In genomic region chr11:109363191-109364133, GRCm38 (mm10) we compare ENCODE assay signal across 9 mouse cellular contexts. TPM values are rescaled to one million over a fixed set of nuclear protein-coding genes. Genes with fewer than 3 reads are reported as not detected.
DNase-seq lines count a peak whose midpoint lies in the region; ATAC-seq lines count a peak whose summit lies in the region.
"Had no signal": no experiment of that assay in that cellular context is flagged by ENCODE, and none has a peak within 500 bp of the region (broad histone marks: within the 10 kb centered on the region; RNA-seq: fewer than 3 reads in every experiment).

No protein-coding gene starts in this region.

- no peaks in the 10 kb centered on the region for H3K9me3 ChIP-seq in intestine, embryonic 15.5 days
- H3K9me3 ChIP-seq in neural tube, embryonic 13.5 days = no peaks in the 10 kb centered on the region

- WGBS in intestine, embryonic 15.5 days = 2% methylated on average over 52 of the region's 53 CpGs
- WGBS in neural tube, embryonic 13.5 days = 4% methylated on average over 44 of the region's 53 CpGs

- DNase-seq in cerebellum, adult 9-10 months = peak; percentile 69
- no peak for DNase-seq in cerebellum, postnatal 4 days (ENCODE audit: low spot score in 2 of 2)
- DNase-seq in gastrocnemius, postnatal 4 days (ENCODE audit: low spot score in 2 of 2) = peak; percentile 52 to 54
- peak; percentile 59 to 68 for DNase-seq in lung, adult 18-20 months
- no peak for DNase-seq in retina, embryonic 14.5 days (ENCODE audit: low spot score)

- H3K36me3 ChIP-seq in intestine, embryonic 15.5 days = no peaks in the 10 kb centered on the region
- peaks cover 19% of the 10 kb centered on the region for H3K36me3 ChIP-seq in neural tube, embryonic 13.5 days

- H3K4me2 ChIP-seq in intestine, embryonic 15.5 days (replicated peaks) = peak overlapping the region; percentile 60
- H3K4me2 ChIP-seq in neural tube, embryonic 13.5 days = peak overlapping the region; percentile 79

- peak; percentile 28 for ATAC-seq in common myeloid progenitor, adult 5-6 weeks (replicated peaks; ENCODE audit: low read depth, poor library complexity, severe bottlenecking)
- ATAC-seq in intestine, embryonic 15.5 days = peak; percentile 62
- peak; percentile 57 for ATAC-seq in neural tube, embryonic 13.5 days (ENCODE audit: low read depth)

- no peaks in the 10 kb centered on the region for H3K27me3 ChIP-seq in intestine, embryonic 15.5 days (replicated peaks)
- H3K27me3 ChIP-seq in neural tube, embryonic 13.5 days = peaks cover 16% of the 10 kb centered on the region

- peak overlapping the region; percentile 85 for H3K4me3 ChIP-seq in intestine, embryonic 15.5 days (replicated peaks)
- H3K4me3 ChIP-seq in neural tube, embryonic 13.5 days = peak overlapping the region; percentile 78

- peaks cover 38% of the 10 kb centered on the region for H3K4me1 ChIP-seq in intestine, embryonic 15.5 days (replicated peaks)
- peaks cover 80% of the 10 kb centered on the region for H3K4me1 ChIP-seq in neural tube, embryonic 13.5 days (replicated peaks)

- H3K27ac ChIP-seq in intestine, embryonic 15.5 days = peak overlapping the region; percentile 98
- H3K27ac ChIP-seq in neural tube, embryonic 13.5 days (replicated peaks) = peak overlapping the region; percentile 95

- peak overlapping the region; percentile 92 for H3K9ac ChIP-seq in intestine, embryonic 15.5 days
- H3K9ac ChIP-seq in neural tube, embryonic 13.5 days = peak overlapping the region; percentile 87

RNA-seq across cellular contexts. Expression of gene Gna13, which starts 0.8 kb away (rescaled TPM):
- 43.8 and 49.6 TPM in 2 replicates for total RNA-seq in common myeloid progenitor, adult 5-6 weeks (2017)
- total RNA-seq in gastrocnemius, postnatal 4 days (2021) = 10 to 100 TPM; 47.3 to 54.5 TPM
- polyA plus RNA-seq in intestine, embryonic 15.5 days (2015; fragmentation: Nextera tagmentation; extraction: Ambion mirVana) = 32.2 and 32.7 TPM in 2 replicates
- 16.6 and 16.8 TPM in 2 replicates for polyA plus RNA-seq in neural tube, embryonic 13.5 days (2015; fragmentation: Nextera tagmentation; extraction: Ambion mirVana)

RNA-seq across cellular contexts. Expression of gene 9930022D16Rik, which starts 50.3 kb away (rescaled TPM):
- total RNA-seq in common myeloid progenitor, adult 5-6 weeks (2017) = 0.58 TPM in 1 of 2 replicates, not detected in the other
- not detected for total RNA-seq in gastrocnemius, postnatal 4 days (2021)
- not detected in 2 replicates for polyA plus RNA-seq in intestine, embryonic 15.5 days (2015; fragmentation: Nextera tagmentation; extraction: Ambion mirVana)
- not detected in 2 replicates for polyA plus RNA-seq in neural tube, embryonic 13.5 days (2015; fragmentation: Nextera tagmentation; extraction: Ambion mirVana)
- total RNA-seq: left cerebral cortex, postnatal 10 days had no signal

Comparison
In these comparisons a context has a peak if more than half of its experiments do, and no peak if none do; other contexts are left out.
1. DNase-seq: peak in cerebellum, adult 9-10 months (single experiment), gastrocnemius, postnatal 4 days (2 of 2) and lung, adult 18-20 months (2 of 2); none in cerebellum, postnatal 4 days (0 of 2) and retina, embryonic 14.5 days (single experiment).
2. Peak in every context shown above with its lines, with median percentiles within 50 percentile points of each other: ATAC-seq.